Mouse (Mus musculus): ENCODE data around the gene Phc2. TPM values are rescaled to one million over a fixed set of nuclear protein-coding genes. Genes with fewer than 3 reads are reported as not detected.
A peak's percentile ranks its signal among the peaks of the same experiment; 100 is the strongest.
"Not testable (repeated sequence)": the region's sequence is repeated elsewhere in the genome, so short reads cannot be mapped to it uniquely, and the experiment has no call there.

The Phc2 gene
- polyA plus RNA-seq, 1 experiment from 2014 or later = 4.2 TPM

- H3K27ac ChIP-seq (ENCODE audit: low read length) = no peak overlapping the region
- peaks cover 3% of the 10 kb centered on the region; the same call in 1 of the 2 replicates for H3K27me3 ChIP-seq (ENCODE audit: control insufficient read depth, insufficient read depth, low read depth, low read length)
- WGBS (ENCODE audit: insufficient replicate concordance) = 5% methylated on average over 12 of the region's 12 CpGs
- H3K4me2 ChIP-seq (ENCODE audit: low read depth, low read length) = peak overlapping the region; percentile 84
- no peaks in the 10 kb centered on the region for H3K9me3 ChIP-seq (replicated peaks; ENCODE audit: control insufficient read depth, low read length)
- peak overlapping the region; percentile 63 for H3K4me3 ChIP-seq (ENCODE audit: low read depth, low read length)
- H3K36me3 ChIP-seq (ENCODE audit: control insufficient read depth, insufficient read depth) = no peaks in the 10 kb centered on the region
- peak overlapping the region; percentile 59 for H3K9ac ChIP-seq (ENCODE audit: low read depth, low read length)
- no peak for ATAC-seq (ENCODE audit: low read depth)
- H3K4me1 ChIP-seq (ENCODE audit: control insufficient read depth, low read depth, low read length) = no peaks in the 10 kb centered on the region; the same call in 1 of the 2 replicates
Observed at GRCm38 (mm10) chr4:128655446-128655845, 944 bp downstream of the Phc2 start.

GRCm38 (mm10) chr4:128660196-128660595 is 5.7 kb downstream of the Phc2 start:
- H3K4me1 ChIP-seq (ENCODE audit: control insufficient read depth, low read depth, low read length) = no peaks in the 10 kb centered on the region; the same call in 1 of the 2 replicates
- peak; percentile 50 for ATAC-seq (ENCODE audit: low read depth)
- no peak overlapping the region for H3K4me3 ChIP-seq (ENCODE audit: low read depth, low read length)
- H3K27me3 ChIP-seq (ENCODE audit: control insufficient read depth, insufficient read depth, low read depth, low read length) = peaks cover under 1% of the 10 kb centered on the region; the same call in 1 of the 2 replicates
- H3K9ac ChIP-seq (ENCODE audit: low read depth, low read length) = no peak overlapping the region
- no peaks in the 10 kb centered on the region for H3K9me3 ChIP-seq (replicated peaks; ENCODE audit: control insufficient read depth, low read length)
- no peak overlapping the region for H3K27ac ChIP-seq (ENCODE audit: low read length)
- WGBS (ENCODE audit: insufficient replicate concordance) = 65% methylated on average over 8 of the region's 8 CpGs
- no peak overlapping the region for H3K4me2 ChIP-seq (ENCODE audit: low read depth, low read length)
- H3K36me3 ChIP-seq (ENCODE audit: control insufficient read depth, insufficient read depth) = no peaks in the 10 kb centered on the region

GRCm38 (mm10) chr4:128661063-128661462 is 6.6 kb downstream of the Phc2 start:
- H3K4me1 ChIP-seq (ENCODE audit: control insufficient read depth, low read depth, low read length) = no peaks in the 10 kb centered on the region
- no peaks in the 10 kb centered on the region for H3K27me3 ChIP-seq (ENCODE audit: control insufficient read depth, insufficient read depth, low read depth, low read length)
- 60% methylated on average over 8 of the region's 8 CpGs for WGBS (ENCODE audit: insufficient replicate concordance)
- no peaks in the 10 kb centered on the region for H3K9me3 ChIP-seq (replicated peaks; ENCODE audit: control insufficient read depth, low read length)
- no peak overlapping the region for H3K9ac ChIP-seq (ENCODE audit: low read depth, low read length)
- no peak overlapping the region for H3K27ac ChIP-seq (ENCODE audit: low read length)
- H3K4me3 ChIP-seq (ENCODE audit: low read depth, low read length) = no peak overlapping the region
- H3K4me2 ChIP-seq (ENCODE audit: low read depth, low read length) = no peak overlapping the region
- H3K36me3 ChIP-seq (ENCODE audit: control insufficient read depth, insufficient read depth) = no peaks in the 10 kb centered on the region
- no peak for ATAC-seq (ENCODE audit: low read depth)

GRCm38 (mm10) chr4:128664002-128664401 is 9.5 kb downstream of the Phc2 start:
- ATAC-seq (ENCODE audit: low read depth) = no peak
- no peak overlapping the region for H3K27ac ChIP-seq (ENCODE audit: low read length)
- H3K4me1 ChIP-seq (ENCODE audit: control insufficient read depth, low read depth, low read length) = no peaks in the 10 kb centered on the region
- H3K4me2 ChIP-seq (ENCODE audit: low read depth, low read length) = no peak overlapping the region
- H3K27me3 ChIP-seq (ENCODE audit: control insufficient read depth, insufficient read depth, low read depth, low read length) = no peaks in the 10 kb centered on the region
- no peak overlapping the region for H3K4me3 ChIP-seq (ENCODE audit: low read depth, low read length)
- no peaks in the 10 kb centered on the region for H3K36me3 ChIP-seq (ENCODE audit: control insufficient read depth, insufficient read depth)
- 50% methylated on average over 3 of the region's 3 CpGs for WGBS (ENCODE audit: insufficient replicate concordance)
- H3K9ac ChIP-seq (ENCODE audit: low read depth, low read length) = no peak overlapping the region
- no peaks in the 10 kb centered on the region for H3K9me3 ChIP-seq (replicated peaks; ENCODE audit: control insufficient read depth, low read length)

- peak; percentile 45; the same call in 1 of the 2 replicates for ATAC-seq (ENCODE audit: low read depth)
- not testable (repeated sequence) for H3K4me3 ChIP-seq (ENCODE audit: low read depth, low read length); H3K9me3 ChIP-seq (replicated peaks; ENCODE audit: control insufficient read depth, low read length); H3K4me1 ChIP-seq (ENCODE audit: control insufficient read depth, low read depth, low read length); H3K4me2 ChIP-seq (ENCODE audit: low read depth, low read length); H3K27ac ChIP-seq (ENCODE audit: low read length); H3K9ac ChIP-seq (ENCODE audit: low read depth, low read length); H3K36me3 ChIP-seq (ENCODE audit: control insufficient read depth, insufficient read depth); H3K27me3 ChIP-seq (ENCODE audit: control insufficient read depth, insufficient read depth, low read depth, low read length)
- 43% methylated on average over 7 of the region's 7 CpGs for WGBS (ENCODE audit: insufficient replicate concordance)
Observed at GRCm38 (mm10) chr4:128666362-128666761, 11.9 kb downstream of the Phc2 start.

- not testable (repeated sequence) for H3K27ac ChIP-seq (ENCODE audit: low read length); H3K36me3 ChIP-seq (ENCODE audit: control insufficient read depth, insufficient read depth); H3K9me3 ChIP-seq (replicated peaks; ENCODE audit: control insufficient read depth, low read length); H3K4me1 ChIP-seq (ENCODE audit: control insufficient read depth, low read depth, low read length); H3K27me3 ChIP-seq (ENCODE audit: control insufficient read depth, insufficient read depth, low read depth, low read length); H3K4me3 ChIP-seq (ENCODE audit: low read depth, low read length); H3K9ac ChIP-seq (ENCODE audit: low read depth, low read length); H3K4me2 ChIP-seq (ENCODE audit: low read depth, low read length)
- WGBS (ENCODE audit: insufficient replicate concordance) = 31% methylated on average over 4 of the region's 4 CpGs
- ATAC-seq (ENCODE audit: low read depth) = 0 out of 2 replicates have a peak, but pooled peaks have one; percentile 24
Observed at GRCm38 (mm10) chr4:128667195-128667594, 12.7 kb downstream of the Phc2 start.

- Histone ChIP-seq H3K9ac (ENCODE audit: low read depth, low read length) (no peak overlapping the region), H3K4me3 (ENCODE audit: low read depth, low read length) (no peak overlapping the region), H3K4me1 (ENCODE audit: control insufficient read depth, low read depth, low read length) (no peaks in the 10 kb centered on the region; the same call in none of the 2 replicates), H3K27me3 (ENCODE audit: control insufficient read depth, insufficient read depth, low read depth, low read length) (no peaks in the 10 kb centered on the region), H3K27ac (ENCODE audit: low read length) (no peak overlapping the region), H3K4me2 (ENCODE audit: low read depth, low read length) (no peak overlapping the region), H3K9me3 (replicated peaks; ENCODE audit: control insufficient read depth, low read length) (no peaks in the 10 kb centered on the region), H3K36me3 (ENCODE audit: control insufficient read depth, insufficient read depth) (no peaks in the 10 kb centered on the region)
- peak; percentile 45; the same call in 1 of the 2 replicates for ATAC-seq (ENCODE audit: low read depth)
- 29% methylated on average over 6 of the region's 6 CpGs for WGBS (ENCODE audit: insufficient replicate concordance)
Observed at GRCm38 (mm10) chr4:128669229-128669628, 14.7 kb downstream of the Phc2 start.

- no peaks in the 10 kb centered on the region for H3K27me3 ChIP-seq (ENCODE audit: control insufficient read depth, insufficient read depth, low read depth, low read length)
- no peaks in the 10 kb centered on the region; the same call in none of the 2 replicates for H3K4me1 ChIP-seq (ENCODE audit: control insufficient read depth, low read depth, low read length)
- no peak overlapping the region for H3K4me3 ChIP-seq (ENCODE audit: low read depth, low read length)
- H3K27ac ChIP-seq (ENCODE audit: low read length) = no peak overlapping the region
- no peak for ATAC-seq (ENCODE audit: low read depth)
- H3K9ac ChIP-seq (ENCODE audit: low read depth, low read length) = no peak overlapping the region
- WGBS (ENCODE audit: insufficient replicate concordance) = 39% methylated on average over 11 of the region's 11 CpGs
- H3K36me3 ChIP-seq (ENCODE audit: control insufficient read depth, insufficient read depth) = no peaks in the 10 kb centered on the region
- no peaks in the 10 kb centered on the region for H3K9me3 ChIP-seq (replicated peaks; ENCODE audit: control insufficient read depth, low read length)
- H3K4me2 ChIP-seq (ENCODE audit: low read depth, low read length) = no peak overlapping the region
Observed at GRCm38 (mm10) chr4:128670566-128671191, 16.2 kb downstream of the Phc2 start.

- H3K4me1 ChIP-seq (ENCODE audit: control insufficient read depth, low read depth, low read length) = no peaks in the 10 kb centered on the region; the same call in none of the 2 replicates
- WGBS (ENCODE audit: insufficient replicate concordance) = 68% methylated on average over 4 of the region's 4 CpGs
- no peaks in the 10 kb centered on the region for H3K27me3 ChIP-seq (ENCODE audit: control insufficient read depth, insufficient read depth, low read depth, low read length)
- no peak overlapping the region for H3K9ac ChIP-seq (ENCODE audit: low read depth, low read length)
- no peak overlapping the region for H3K4me3 ChIP-seq (ENCODE audit: low read depth, low read length)
- no peaks in the 10 kb centered on the region for H3K36me3 ChIP-seq (ENCODE audit: control insufficient read depth, insufficient read depth)
- ATAC-seq (ENCODE audit: low read depth) = no peak
- no peak overlapping the region for H3K27ac ChIP-seq (ENCODE audit: low read length)
- H3K9me3 ChIP-seq (replicated peaks; ENCODE audit: control insufficient read depth, low read length) = no peaks in the 10 kb centered on the region
- H3K4me2 ChIP-seq (ENCODE audit: low read depth, low read length) = no peak overlapping the region
Observed at GRCm38 (mm10) chr4:128672494-128672893, 18.0 kb downstream of the Phc2 start.

All from liver, embryonic 16.5 days (tissue).